Mouse (Mus musculus) embryonic fibroblast, embryonic 13.5 days (primary cell): Measurements from ENCODE around the gene Clec1a.

Experiments
- CTCF ChIP-seq: IDR thresholded peaks from 2 replicates; pipeline ENCODE4 v1.5.1; 2011; ENCODE audit warnings: mild to moderate bottlenecking, control low read depth, low read length, moderate library complexity, borderline replicate concordance; ENCODE audit not compliant: insufficient read depth
- POLR2A ChIP-seq: IDR thresholded peaks from 2 replicates; pipeline ENCODE4 v1.6.1; 2011; ENCODE audit warnings: low read depth, mild to moderate bottlenecking, control low read depth, low read length, moderate library complexity

- TF ChIP-seq POLR2A (no peak), CTCF (no peak)
Measured at GRCm38 (mm10) chr6:129423040-129423733, 28.6 kb downstream of the Clec1a start.
